Mouse (Mus musculus) T-helper 1 cell (primary cell): ENCODE measurements at regions not wholly inside any gene's neighbourhood (a gene's known extent, or its start where the extent isn't known, plus 50 kb on each side); places are given as distances from the start of the nearest gene placed in this dataset.

Source experiments
- in situ Hi-C: fragments of 300-600 bp; cut with MboI, MseI; formaldehyde crosslinking; loops from one replicate; pipeline ENCODE4 v1.15.1; 2025; ENCODE audit warnings: high pct_unique_total_duplicates

GRCm38 (mm10) chr3:20680944-20681494, 314.0 kb upstream of the Agtr1b start:
- in situ Hi-C loops, result no loop called here

GRCm38 (mm10) chr3:20661883-20662282, 294.9 kb upstream of the Agtr1b start:
- in situ Hi-C loops, result loop anchor here (25.0 kb wide), 2 partner anchors 725 to 1250 kb away; no protein-coding TSS in a partner anchor

- in situ Hi-C loops, result loop anchor here (25.0 kb wide), 2 partner anchors 732 to 1257 kb away; no protein-coding TSS in a partner anchor
Measured at GRCm38 (mm10) chr3:20655345-20655744, 288.4 kb upstream of the Agtr1b start.
